Mouse (Mus musculus) MEL (cell line): ENCODE data around the gene Bhmt2. TPM values are rescaled to one million over a fixed set of nuclear protein-coding genes. Genes with fewer than 3 reads are reported as not detected.

Experiments
- DNase-seq: peaks from one replicate; pipeline ENCODE4 v3.0.0; 2011; ENCODE audit warnings: low read depth, low spot score
- H3K27ac ChIP-seq: 2 replicates; pipeline ENCODE4 v1.5.1; 2012; ENCODE audit warnings: low read depth, mild to moderate bottlenecking, control low read depth, low read length, moderate library complexity; ENCODE audit not compliant: control insufficient read depth
- H3K27me3 ChIP-seq, 2 experiments: fragments of 150-350 bp in 1 of 2; sonication (generic) in 1 of 2; 2 replicates each; pipeline ENCODE4 v1.6.1; 2012; ENCODE audit warnings: low read length in 2 of 2, mild to moderate bottlenecking in 2 of 2, improper control_type of control experiment in 1 of 2, moderate library complexity in 1 of 2; ENCODE audit not compliant: insufficient read depth in 2 of 2, control insufficient read depth in 1 of 2
- H3K36me3 ChIP-seq, 2 experiments: 2 replicates each; pipeline ENCODE4 v1.6.1; 2012 to 2014; ENCODE audit warnings: low read length in 2 of 2, improper control_type of control experiment in 1 of 2, inconsistent platforms in 1 of 2, mild to moderate bottlenecking in 1 of 2; ENCODE audit not compliant: insufficient read depth in 2 of 2, control insufficient read depth in 1 of 2
- H3K4me1 ChIP-seq, 2 experiments: fragments of 150-350 bp in 1 of 2; sonication (generic) in 1 of 2; 2 replicates each; pipeline ENCODE4 v1.6.1; 2012; ENCODE audit warnings: low read length in 2 of 2, improper control_type of control experiment in 1 of 2, mild to moderate bottlenecking in 1 of 2; ENCODE audit not compliant: insufficient read depth in 2 of 2, control insufficient read depth in 1 of 2
- H3K4me3 ChIP-seq, 2 experiments: fragments of 150-350 bp in 1 of 2; sonication (generic) in 1 of 2; 2 replicates each; pipeline ENCODE4 v1.5.1; 2012; ENCODE audit warnings: low read depth in 2 of 2, low read length in 2 of 2, mild to moderate bottlenecking in 2 of 2, moderate library complexity in 2 of 2, control low read depth in 1 of 2, improper control_type of control experiment in 1 of 2; ENCODE audit not compliant: control insufficient read depth in 1 of 2, insufficient read depth in 1 of 2
- H3K79me2 ChIP-seq: 2 replicates; pipeline ENCODE4 v1.6.1; 2012; ENCODE audit warnings: mild to moderate bottlenecking, low read length, moderate library complexity; ENCODE audit not compliant: control insufficient read depth, poor library complexity, insufficient read depth
- H3K9ac ChIP-seq: 2 replicates; pipeline ENCODE4 v1.6.1; 2012; ENCODE audit warnings: low read depth, mild to moderate bottlenecking, control low read depth, low read length, moderate library complexity; ENCODE audit not compliant: control insufficient read depth, poor library complexity, severe bottlenecking
- H3K9me3 ChIP-seq: fragments of 150-350 bp; sonication (generic); replicated peaks from 2 replicates; pipeline ENCODE4 v1.6.1; 2012; ENCODE audit warnings: mild to moderate bottlenecking, low read length, improper control_type of control experiment, moderate library complexity; ENCODE audit not compliant: insufficient read depth
- BHLHE40 ChIP-seq: IDR thresholded peaks from 2 replicates; pipeline ENCODE4 v1.6.1; 2012; ENCODE audit warnings: low read depth, mild to moderate bottlenecking, inconsistent platforms, low read length, improper control_type of control experiment, borderline replicate concordance
- CHD2 ChIP-seq: IDR thresholded peaks from 2 replicates; pipeline ENCODE4 v1.6.1; 2011; ENCODE audit warnings: low read length, improper control_type of control experiment
- CTCF ChIP-seq, 3 experiments: IDR thresholded peaks in 2 of 3; conservative IDR thresholded peaks in 1 of 3; 2 replicates each; pipeline ENCODE4 v1.5.1; 2011 to 2012; ENCODE audit warnings: low read length in 3 of 3, low read depth in 2 of 3, mild to moderate bottlenecking in 2 of 3, improper control_type of control experiment in 1 of 3, inconsistent platforms in 1 of 3, mixed read lengths in 1 of 3, moderate library complexity in 1 of 3; ENCODE audit not compliant: control insufficient read depth in 1 of 3, insufficient read depth in 1 of 3, poor library complexity in 1 of 3, severe bottlenecking in 1 of 3
- E2F4 ChIP-seq: IDR thresholded peaks from 2 replicates; pipeline ENCODE4 v1.6.1; 2011; ENCODE audit warnings: low read depth, low read length, improper control_type of control experiment, borderline replicate concordance
- ELF1 ChIP-seq: IDR thresholded peaks from 2 replicates; pipeline ENCODE4 v1.6.1; 2014; ENCODE audit warnings: low read depth, mild to moderate bottlenecking, inconsistent platforms, low read length, improper control_type of control experiment, moderate library complexity
- ETS1 ChIP-seq: IDR thresholded peaks from 2 replicates; pipeline ENCODE4 v1.6.1; 2012; ENCODE audit warnings: low read depth, mild to moderate bottlenecking, inconsistent platforms, low read length, improper control_type of control experiment, moderate library complexity
- HCFC1 ChIP-seq: IDR thresholded peaks from 2 replicates; pipeline ENCODE4 v1.6.1; 2012; ENCODE audit warnings: low read depth, mild to moderate bottlenecking, inconsistent platforms, low read length, improper control_type of control experiment, moderate library complexity
- JUND ChIP-seq: IDR thresholded peaks from 2 replicates; pipeline ENCODE4 v1.6.1; 2011; ENCODE audit warnings: low read depth, mild to moderate bottlenecking, improper control_type of control experiment, low read length
- KAT2A ChIP-seq: conservative IDR thresholded peaks from 2 replicates; pipeline ENCODE4 v1.6.1; 2012; ENCODE audit warnings: low read depth, low read length, improper control_type of control experiment, inconsistent platforms
- MAFK ChIP-seq: IDR thresholded peaks from 2 replicates; pipeline ENCODE4 v1.6.1; 2011; ENCODE audit warnings: low read depth, mild to moderate bottlenecking, low read length, improper control_type of control experiment, borderline replicate concordance
- MAX ChIP-seq: IDR thresholded peaks from 2 replicates; pipeline ENCODE4 v1.6.1; 2011; ENCODE audit warnings: low read length, improper control_type of control experiment
- MAZ ChIP-seq: IDR thresholded peaks from 2 replicates; pipeline ENCODE4 v1.6.1; 2012; ENCODE audit warnings: low read depth, mild to moderate bottlenecking, inconsistent platforms, low read length, improper control_type of control experiment
- NELFE ChIP-seq: IDR thresholded peaks from 2 replicates; pipeline ENCODE4 v1.6.1; 2011; ENCODE audit warnings: low read depth, low read length, improper control_type of control experiment
- NRF1 ChIP-seq: IDR thresholded peaks from 2 replicates; pipeline ENCODE4 v1.6.1; 2014; ENCODE audit warnings: low read depth, mild to moderate bottlenecking, inconsistent platforms, low read length, improper control_type of control experiment, moderate library complexity; ENCODE audit not compliant: poor library complexity, insufficient read depth, severe bottlenecking
- POLR2AphosphoS2 ChIP-seq: IDR thresholded peaks from 2 replicates; pipeline ENCODE4 v1.6.1; 2011; ENCODE audit warnings: low read length, improper control_type of control experiment
- POLR2AphosphoS5 ChIP-seq: IDR thresholded peaks from 2 replicates; pipeline ENCODE4 v1.6.1; 2012; ENCODE audit warnings: low read depth, borderline replicate concordance, mild to moderate bottlenecking, inconsistent platforms, low read length, moderate library complexity, mixed read lengths
- RAD21 ChIP-seq: IDR thresholded peaks from 2 replicates; pipeline ENCODE4 v1.6.1; 2011; ENCODE audit warnings: mild to moderate bottlenecking, low read depth, low read length, improper control_type of control experiment
- RCOR1 ChIP-seq: IDR thresholded peaks from 2 replicates; pipeline ENCODE4 v1.6.1; 2012; ENCODE audit warnings: low read depth, mild to moderate bottlenecking, inconsistent platforms, low read length, improper control_type of control experiment
- SIN3A ChIP-seq: IDR thresholded peaks from 2 replicates; pipeline ENCODE4 v1.6.1; 2012; ENCODE audit warnings: low read length, improper control_type of control experiment, inconsistent platforms
- SMC3 ChIP-seq: IDR thresholded peaks from 2 replicates; pipeline ENCODE4 v1.6.1; 2011; ENCODE audit warnings: low read depth, low read length, improper control_type of control experiment
- TCF12 ChIP-seq: IDR thresholded peaks from 2 replicates; pipeline ENCODE4 v1.6.1; 2014; ENCODE audit warnings: low read depth, mild to moderate bottlenecking, inconsistent platforms, low read length, improper control_type of control experiment, moderate library complexity
- USF1 ChIP-seq: IDR thresholded peaks from 2 replicates; pipeline ENCODE4 v1.6.1; 2014; ENCODE audit warnings: low read depth, mild to moderate bottlenecking, inconsistent platforms, low read length, improper control_type of control experiment, moderate library complexity
- ZC3H11A ChIP-seq: IDR thresholded peaks from 2 replicates; pipeline ENCODE4 v1.6.1; 2012; ENCODE audit warnings: low read depth, mild to moderate bottlenecking, inconsistent platforms, low read length, improper control_type of control experiment
- ZNF384 ChIP-seq: IDR thresholded peaks from 2 replicates; pipeline ENCODE4 v1.6.1; 2012; ENCODE audit warnings: low read depth, mild to moderate bottlenecking, inconsistent platforms, low read length, improper control_type of control experiment
- polyA plus RNA-seq, 2 experiments: library from polyadenylated mRNA; stranded (reverse) in 1 of 2; unstranded in 1 of 2; fragments of >175 nt in 1 of 2; fragments of >200 nt in 1 of 2; gene quantifications; 2 replicates each; pipeline versions ENCODE4 v1.2.1 to v1.2.4; 2012; ENCODE audit warnings: low replicate concordance in 2 of 2, low read depth in 1 of 2; ENCODE audit not compliant: insufficient read length in 2 of 2, insufficient read depth in 1 of 2, missing spikeins in 1 of 2
- total RNA-seq: library from RNA; depleted of rRNA; stranded (reverse); fragments of 300-350 nt; gene quantifications from 2 replicates; pipeline ENCODE4 v1.2.3, GENCODE M21; 2012

Gene Bhmt2
- total and polyA plus RNA-seq, 3 experiments, result not detected

- H3K4me1 ChIP-seq, result peaks cover 0 to 7% of the 10 kb centered on the region in 2 experiments; a peak in 1 of 4 replicates
- H3K36me3 ChIP-seq, result peaks cover 0 to 4% of the 10 kb centered on the region in 2 experiments; a peak in 2 of 4 replicates
- H3K27ac ChIP-seq, result no peak overlapping the region
- no peaks in the 10 kb centered on the region for H3K79me2 ChIP-seq
- TF ChIP-seq HCFC1 (no peak), CHD2 (no peak), CTCF (IDR thresholded peaks at IDR 0.05 in 2 of 3, conservative IDR thresholded peaks at IDR 0.05 in 1 of 3; ENCODE audit: control insufficient read depth in 1 of 3, insufficient read depth in 1 of 3, low read depth in 2 of 3, low read length in 3 of 3, poor library complexity in 1 of 3, severe bottlenecking in 1 of 3) (peak; percentile 81 to 93 (median 84)), ZNF384 (0 out of 2 replicates have a peak, but pooled peaks have one; percentile 27), POLR2AphosphoS2 (no peak), SMC3 (peak; percentile 94), USF1 (no peak), RCOR1 (no peak), NELFE (no peak), ZC3H11A (peak; percentile 91), KAT2A (no peak), E2F4 (no peak), MAZ (no peak), ELF1 (no peak), MAX (no peak), RAD21 (peak; percentile 98), NRF1 (no peak), POLR2AphosphoS5 (no peak), MAFK (no peak), SIN3A (no peak), JUND (no peak), BHLHE40 (peak; percentile 39; the same call in 1 of the 2 replicates), ETS1 (no peak), TCF12 (no peak)
- TF ChIP-seq, all 39 proteins: peak for 6
- H3K27me3 ChIP-seq, result no peaks in the 10 kb centered on the region
- no peaks in the 10 kb centered on the region for H3K9me3 ChIP-seq
- no peak overlapping the region for H3K4me3 ChIP-seq
- peak; percentile 80 for DNase-seq
- no peak overlapping the region for H3K9ac ChIP-seq
These were observed 61.2 kb downstream of the Bhmt2 start for GRCm38 (mm10) chr13:93612660-93613607.
